Mouse (Mus musculus): ENCODE results near the gene Coq8b.

Coq8b gene

GRCm38 (mm10) chr7:27232781-27233281 is at the start of gene Coq8b:
TSS of gene Coq8b (plus strand) at chr7:27233023.
- DNase-seq: peak; percentile 90 to 93

- peak in 1 of 2 experiments; percentile 52 for DNase-seq
These were observed 47.9 kb upstream of the Coq8b start for GRCm38 (mm10) chr7:27184964-27185363.

- DNase-seq: no peak
These were observed 46.8 kb upstream of the Coq8b start for GRCm38 (mm10) chr7:27185986-27186385.

GRCm38 (mm10) chr7:27189271-27189931 is 43.4 kb upstream of the Coq8b start:
- DNase-seq: peak in 1 of 2 experiments; percentile 28

DNA sequence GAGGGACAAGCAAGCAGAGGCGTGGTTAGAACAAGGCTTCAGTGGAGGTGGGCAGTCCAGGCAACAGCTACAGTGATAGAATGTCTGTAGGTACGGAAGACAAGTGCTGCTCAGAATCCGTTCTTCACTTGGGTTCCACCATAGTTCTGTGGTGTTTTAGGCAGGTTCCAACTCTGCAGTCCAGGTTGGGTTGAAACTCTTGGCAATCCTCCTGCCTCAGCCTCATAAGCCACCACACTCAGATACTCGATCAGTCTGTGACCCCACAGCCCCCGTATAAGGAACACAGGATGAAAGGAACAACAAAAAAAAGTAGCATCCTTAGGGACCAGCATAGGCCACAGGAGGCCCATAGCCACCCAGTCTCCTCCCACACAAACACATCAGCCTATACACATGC is 40.4 kb upstream of the Coq8b start:
- no peak for DNase-seq

DNA sequence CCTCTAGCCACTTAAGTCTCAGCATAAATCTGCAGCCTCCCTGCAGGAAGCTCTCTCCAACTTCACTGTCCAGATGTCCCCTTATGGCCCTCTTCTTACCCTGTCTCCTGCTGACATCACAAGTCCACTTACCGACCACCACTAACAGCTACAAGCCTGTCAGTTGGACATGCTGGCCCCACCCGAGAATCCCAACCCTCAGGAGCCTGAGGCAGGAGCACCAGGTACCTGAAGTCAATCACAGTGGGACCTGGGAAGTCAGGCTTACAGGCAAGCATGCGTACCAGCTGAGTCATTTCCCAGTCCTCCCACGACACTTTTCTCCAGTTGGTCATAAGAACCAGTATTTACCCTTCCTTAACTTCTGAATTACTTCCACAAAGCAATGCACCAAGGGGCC is 39.1 kb upstream of the Coq8b start:
- no peak for DNase-seq

GRCm38 (mm10) chr7:27195681-27196611 is 36.9 kb upstream of the Coq8b start, which contains the start of the genes BC024978 and Snrpa:
TSS of gene BC024978 (plus strand) at chr7:27195781.
TSS of gene Snrpa (minus strand) at chr7:27196271.
- DNase-seq: peak; percentile 91 to 96

- DNase-seq: no peak
These were observed 35.7 kb upstream of the Coq8b start for GRCm38 (mm10) chr7:27197136-27197535.

DNA sequence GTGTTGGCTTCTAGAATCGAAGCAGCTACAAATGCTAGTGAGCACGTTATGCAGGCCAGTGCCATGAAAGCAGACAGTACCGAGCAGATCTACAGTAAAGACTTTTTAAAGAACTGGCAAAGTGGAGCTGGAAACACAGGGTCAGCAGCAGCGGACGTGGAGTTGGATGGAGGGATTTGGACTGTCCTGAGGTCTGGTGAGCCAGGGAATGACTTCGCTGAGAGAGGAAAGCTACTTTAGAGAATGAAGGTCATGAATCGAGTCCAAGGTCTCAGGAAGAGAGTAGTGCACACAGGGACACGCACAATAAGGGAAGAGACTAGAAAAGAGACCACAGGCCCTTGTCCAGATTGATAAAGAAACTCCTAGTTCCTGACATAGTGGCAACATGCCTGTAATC is 35.2 kb upstream of the Coq8b start:
- no peak for DNase-seq

GRCm38 (mm10) chr7:27198355-27198754 is 34.5 kb upstream of the Coq8b start:
- no peak for DNase-seq

DNA sequence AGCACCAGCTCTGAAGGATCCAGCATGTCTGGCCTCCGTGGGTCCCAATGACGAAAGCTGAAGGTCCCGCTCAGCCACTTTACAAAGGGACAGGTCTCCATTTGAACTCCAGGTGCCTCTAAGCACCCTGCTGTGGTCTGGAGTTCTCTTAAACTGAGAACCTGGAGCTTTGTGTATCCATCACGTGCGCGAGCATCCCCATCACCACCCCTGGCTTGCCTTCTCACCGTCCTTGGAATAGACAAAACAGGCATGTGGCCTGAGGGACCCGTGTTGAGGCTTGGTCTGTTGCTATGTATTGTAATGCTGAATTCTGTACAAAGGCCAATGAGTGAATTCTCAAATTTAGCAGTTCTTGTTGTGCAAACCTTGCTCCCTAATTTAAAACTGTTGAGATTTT is 34.0 kb upstream of the Coq8b start:
- DNase-seq: no peak

GRCm38 (mm10) chr7:27203730-27204449 is 28.9 kb upstream of the Coq8b start:
- DNase-seq: peak; percentile 64 to 73

GRCm38 (mm10) chr7:27212626-27213025 is 20.2 kb upstream of the Coq8b start:
- peak; percentile 40 to 51 for DNase-seq

DNA sequence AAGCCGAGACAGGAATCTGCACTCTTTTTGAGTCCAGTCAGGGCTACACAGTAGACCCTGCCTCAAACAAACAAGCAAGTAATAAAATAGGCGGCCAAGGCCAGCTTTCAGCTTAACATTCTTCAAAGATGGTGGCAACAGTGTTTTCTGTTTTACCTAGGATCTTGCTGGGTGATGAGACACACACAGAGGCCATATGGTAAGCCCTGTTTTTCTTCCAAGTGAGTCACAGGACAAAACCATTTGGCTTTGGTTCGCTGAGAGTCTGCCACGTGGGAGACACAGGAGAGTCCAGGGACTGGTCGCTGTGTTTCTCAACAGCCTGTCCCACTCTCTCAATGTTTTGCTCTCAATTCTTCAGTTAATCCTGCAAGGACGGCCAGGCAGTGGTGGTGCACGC is 14.2 kb upstream of the Coq8b start:
- peak; percentile 76 to 80 for DNase-seq

- no peak for DNase-seq
These were observed 12.9 kb upstream of the Coq8b start for GRCm38 (mm10) chr7:27219937-27220336.

- DNase-seq: no peak
These were observed 10.9 kb upstream of the Coq8b start for GRCm38 (mm10) chr7:27221939-27222338.

DNA sequence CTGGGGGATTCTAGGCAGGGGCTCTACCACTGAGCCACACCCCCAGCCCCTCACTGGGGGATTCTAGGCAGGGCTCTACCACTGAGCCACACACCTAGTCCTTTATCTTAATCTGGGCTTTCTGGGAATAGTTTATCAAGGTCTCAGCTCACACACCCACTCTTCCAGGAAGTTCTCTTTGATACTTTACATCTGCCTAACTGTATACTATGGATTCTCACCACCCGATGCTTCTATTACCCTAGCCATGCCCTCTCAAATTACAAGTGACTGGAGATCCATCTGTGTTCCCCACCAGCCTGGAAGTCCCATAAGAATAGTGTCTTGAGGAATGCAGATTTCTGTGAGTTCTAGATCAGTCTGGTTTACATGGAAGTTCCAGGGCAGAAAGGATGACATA is 10.3 kb upstream of the Coq8b start:
- no peak for DNase-seq

DNA sequence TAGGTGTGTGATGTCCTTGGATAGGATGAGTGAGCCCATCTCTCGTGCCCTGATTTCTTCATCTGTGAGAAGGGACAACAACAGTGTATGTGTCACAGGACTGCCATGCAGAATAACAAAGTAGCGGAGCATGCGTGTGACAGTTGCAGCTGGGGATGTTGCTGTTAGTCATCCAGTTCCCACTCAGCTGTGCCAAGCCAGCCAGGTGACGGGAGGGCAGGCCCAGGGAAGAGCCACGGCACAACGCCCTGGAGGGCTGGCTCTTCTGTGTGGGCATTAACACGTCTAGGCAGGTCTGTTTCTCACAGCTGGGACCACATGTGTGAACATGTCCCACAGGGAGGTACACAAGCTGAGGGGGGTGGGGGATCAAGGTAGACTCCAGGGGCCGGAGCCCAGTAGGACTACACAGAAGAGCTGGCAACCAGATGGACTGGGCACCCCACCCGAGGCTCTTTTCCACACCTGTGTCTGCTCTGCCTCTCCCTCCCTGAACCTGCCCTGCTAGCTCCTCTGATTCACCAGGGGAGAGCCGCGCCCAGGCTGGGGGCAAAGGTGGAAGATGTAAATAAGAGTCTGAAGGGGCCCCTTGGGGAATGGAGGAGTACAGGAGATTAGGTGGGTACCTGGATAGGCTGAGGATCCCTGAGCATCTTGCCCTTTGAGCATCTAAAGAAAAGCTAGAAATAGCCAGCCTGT is 7.8 kb upstream of the Coq8b start:
- peak; percentile 38 to 55 for DNase-seq

DNA sequence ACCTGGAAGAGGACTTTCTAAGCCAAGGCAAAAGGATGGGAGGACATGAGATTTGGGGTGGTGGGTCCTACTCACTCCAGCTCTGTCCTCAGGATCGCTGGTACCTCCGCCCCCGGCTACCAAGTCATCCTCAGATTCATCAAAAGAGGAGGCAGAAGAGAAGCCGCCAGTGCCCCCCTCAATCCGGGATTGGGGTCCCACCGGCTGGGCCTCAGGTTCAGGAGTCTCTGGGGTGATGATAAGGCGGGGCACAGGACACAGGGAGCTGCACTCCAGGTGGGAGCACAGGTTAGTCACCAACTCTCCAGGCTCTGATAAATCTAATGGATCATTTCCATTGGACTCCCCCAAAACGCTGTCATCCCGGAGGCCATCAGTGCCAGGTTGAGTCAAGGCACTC is 5.5 kb upstream of the Coq8b start:
- DNase-seq: peak in 1 of 2 experiments; percentile 39

DNA sequence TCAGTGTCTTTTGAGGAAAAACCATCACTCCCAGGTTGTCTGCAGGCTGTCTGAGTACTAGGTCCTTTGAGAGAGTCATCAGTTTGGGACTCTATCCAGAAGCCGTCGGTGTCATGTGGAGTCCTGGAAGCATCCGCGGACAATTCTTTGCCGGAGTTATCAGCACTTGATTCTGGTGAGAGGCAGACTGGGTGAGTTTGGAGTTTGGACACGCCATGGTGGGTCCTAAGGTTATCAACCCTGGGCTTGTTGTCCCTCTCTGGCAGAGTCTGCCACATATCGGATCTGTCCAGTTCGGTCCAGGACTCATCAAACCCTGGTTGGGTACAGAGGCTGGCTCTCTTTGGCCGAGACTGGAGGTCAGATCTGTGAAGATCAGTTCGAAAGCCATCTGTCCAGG is 5.1 kb upstream of the Coq8b start:
- peak in 1 of 2 experiments; percentile 71 for DNase-seq

GRCm38 (mm10) chr7:27228281-27228821 is 4.5 kb upstream of the Coq8b start, which contains the start of gene Itpkc:
TSS of gene Itpkc (minus strand) at chr7:27228661.
- DNase-seq: peak; percentile 90 to 92

GRCm38 (mm10) chr7:27228865-27229264 is 4.0 kb upstream of the Coq8b start:
- no peak for DNase-seq

Measured in cerebellum, postnatal 25 days (tissue).